Mouse (Mus musculus) midbrain, postnatal 0 days (tissue): ENCODE results near the gene Gm9945. TPM values are rescaled to one million over a fixed set of nuclear protein-coding genes. Genes with fewer than 3 reads are reported as not detected.

ENCODE experiments used
- ATAC-seq: fragments of 200-750 bp; cut with Nextera tagmentation; 2 replicates; pipeline ENCODE4 v1.8.0; 2017; ENCODE audit warnings: moderate number of reproducible peaks, mild to moderate bottlenecking, moderate TSS enrichment, moderate library complexity; ENCODE audit not compliant: low FRiP score
- DNase-seq: peaks from one replicate; pipeline ENCODE4 v3.0.0-alpha.2; 2015; ENCODE audit warnings: low spot score
- H3K27ac ChIP-seq: fragments of 300-500 bp; sonication (generic); 2 replicates; pipeline ENCODE4 v1.5.1; 2014; ENCODE audit warnings: low read depth, mild to moderate bottlenecking, low read length, mixed read lengths
- H3K27me3 ChIP-seq: fragments of 300-500 bp; sonication (generic); 2 replicates; pipeline ENCODE4 v1.6.1; 2014; ENCODE audit warnings: low read length, control low read depth, mixed read lengths; ENCODE audit not compliant: insufficient read depth
- H3K36me3 ChIP-seq: fragments of 300-500 bp; sonication (generic); 2 replicates; pipeline ENCODE4 v1.6.1; 2014; ENCODE audit warnings: low read length, control low read depth, mixed read lengths; ENCODE audit not compliant: insufficient read depth
- H3K4me1 ChIP-seq: fragments of 300-500 bp; sonication (generic); 2 replicates; pipeline ENCODE4 v1.6.1; 2014; ENCODE audit warnings: mild to moderate bottlenecking, control low read depth, antibody characterized with exemption, low read length, mixed read lengths; ENCODE audit not compliant: insufficient read depth
- H3K4me2 ChIP-seq: fragments of 300-500 bp; sonication (generic); 2 replicates; pipeline ENCODE4 v1.6.1; 2014; ENCODE audit warnings: low read depth, mild to moderate bottlenecking, low read length, mixed read lengths; ENCODE audit not compliant: poor library complexity, severe bottlenecking
- H3K4me3 ChIP-seq: fragments of 300-500 bp; sonication (generic); 2 replicates; pipeline ENCODE4 v1.5.1; 2014; ENCODE audit warnings: low read depth, mild to moderate bottlenecking, low read length, moderate library complexity
- H3K9ac ChIP-seq: fragments of 300-500 bp; sonication (generic); replicated peaks from 2 replicates; pipeline ENCODE4 v1.6.1; 2014; ENCODE audit warnings: mild to moderate bottlenecking, low read length, moderate library complexity, mixed read lengths; ENCODE audit not compliant: poor library complexity, severe bottlenecking
- H3K9me3 ChIP-seq: fragments of 300-500 bp; sonication (generic); 2 replicates; pipeline ENCODE4 v1.6.1; 2016; ENCODE audit warnings: low read length, control low read depth
- CTCF ChIP-seq: IDR thresholded peaks from 2 replicates; pipeline ENCODE4 v1.5.1; 2016; ENCODE audit warnings: antibody characterized with exemption, mild to moderate bottlenecking
- WGBS: fragments of 180-500 bp; shearing (Covaris S2); extraction: QIAGEN DNeasy Blood & Tissue Kit; methylation state at CpG from one replicate; pipeline ENCODE4 v1.1.7; 2014; 5-methylcytosine and 5-hydroxymethylcytosine counted together
- polyA plus RNA-seq: library from polyadenylated mRNA; unstranded; fragments of >200 nt; fragmentation: Nextera tagmentation; extraction: Ambion mirVana; gene quantifications from 2 replicates; pipeline ENCODE4 v1.2.1, GENCODE M21; 2015
- total RNA-seq: library from RNA; depleted of rRNA; stranded (reverse); fragments of >200 nt; gene quantifications from 2 replicates; pipeline ENCODE4 v1.2.3, GENCODE M21; 2014

Gene Gm9945
- total and polyA plus RNA-seq, 2 experiments from 2014 or later: 0.33 TPM; not detected in 1

DNA sequence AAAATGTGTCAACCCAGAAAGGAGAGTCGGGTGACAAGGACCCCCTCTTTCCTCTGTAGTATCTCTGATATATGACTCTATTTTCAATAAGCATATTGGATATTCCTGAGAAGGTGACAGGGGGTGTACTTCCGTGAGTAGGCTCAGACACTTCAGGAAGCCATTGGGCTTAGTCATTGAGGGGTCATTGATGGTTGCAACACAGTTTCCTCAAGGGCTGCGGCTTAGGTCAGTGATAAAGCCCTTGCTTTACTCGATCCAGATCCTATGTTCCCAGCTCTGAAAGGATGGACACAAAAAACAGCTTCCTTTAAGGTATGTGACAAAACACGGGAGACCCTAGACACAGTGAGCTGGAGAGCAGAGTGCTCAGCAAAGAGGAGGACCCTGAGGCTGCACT, 23.8 kb downstream of the Gm9945 start:
- Histone ChIP-seq H3K27me3 (peaks cover 8% of the 10 kb centered on the region; the same call in 1 of the 2 replicates), H3K4me1 (no peaks in the 10 kb centered on the region), H3K36me3 (no peaks in the 10 kb centered on the region), H3K9ac (no peak overlapping the region), H3K9me3 (no peaks in the 10 kb centered on the region), H3K4me2 (no peak overlapping the region), H3K4me3 (no peak overlapping the region), H3K27ac (no peak overlapping the region)
- no peak for TF ChIP-seq CTCF
- 86% methylated on average over 5 of the region's 5 CpGs for WGBS
- ATAC-seq (no peak), DNase-seq (no peak)

DNA sequence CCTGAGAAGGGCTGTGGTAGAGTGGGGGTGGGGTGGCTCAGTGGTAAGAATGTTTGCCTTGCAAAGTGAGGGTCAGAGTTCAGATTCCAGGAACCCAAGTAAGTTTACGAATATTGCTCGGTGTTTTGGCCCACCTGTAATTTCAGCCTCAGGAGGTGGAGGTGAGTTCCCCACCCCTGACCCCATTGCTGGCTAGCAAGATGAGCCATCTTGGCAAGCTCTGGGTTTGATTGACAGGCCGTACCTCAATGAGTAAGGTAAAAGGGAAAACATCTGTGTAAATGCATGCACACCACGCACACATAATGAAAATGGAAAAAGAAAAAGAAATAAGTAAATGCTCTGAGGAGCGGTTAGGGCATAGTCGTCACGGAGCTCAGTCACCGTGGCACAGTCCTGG, 24.4 kb downstream of the Gm9945 start:
- Histone ChIP-seq H3K27me3 (peaks cover 8% of the 10 kb centered on the region; the same call in 1 of the 2 replicates), H3K9me3 (no peaks in the 10 kb centered on the region), H3K4me2 (no peak overlapping the region), H3K9ac (no peak overlapping the region), H3K27ac (no peak overlapping the region), H3K4me1 (no peaks in the 10 kb centered on the region), H3K36me3 (no peaks in the 10 kb centered on the region), H3K4me3 (no peak overlapping the region)
- TF ChIP-seq CTCF: no peak
- ATAC-seq: no peak
- 92% methylated on average over 8 of the region's 8 CpGs for WGBS
- DNase-seq: no peak

DNA sequence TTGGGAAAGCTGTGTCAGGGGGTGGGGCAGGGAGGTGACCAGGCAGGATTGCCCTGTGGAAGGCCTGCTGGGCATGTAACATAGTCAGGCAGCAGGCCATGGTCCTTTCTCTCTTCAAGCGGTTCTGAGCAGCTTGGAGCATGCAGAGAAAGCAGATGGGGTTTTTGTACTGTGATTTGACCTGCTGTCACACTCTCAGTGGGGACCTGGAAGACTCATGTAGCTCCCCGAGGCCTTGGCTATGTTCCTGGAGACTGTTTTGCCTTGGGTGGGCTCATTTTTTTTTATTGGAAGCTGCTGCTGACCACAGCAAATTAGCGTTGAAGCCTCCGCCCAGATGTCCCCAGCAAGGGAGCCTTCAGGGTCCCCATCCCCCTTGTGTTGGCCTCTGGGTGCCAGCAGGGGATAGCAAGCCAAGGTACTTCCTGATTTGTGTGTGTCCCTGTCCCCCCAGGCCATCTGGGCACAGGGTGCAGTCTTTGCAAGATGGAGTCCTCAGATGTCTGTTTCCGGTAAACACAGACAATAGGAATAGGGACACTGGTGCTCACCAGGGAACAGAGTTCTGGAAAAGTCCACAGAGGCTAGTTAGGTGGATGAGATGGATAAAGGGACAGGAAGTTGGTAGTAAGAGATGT, 25.2 kb downstream of the Gm9945 start:
- Histone ChIP-seq H3K36me3 (no peaks in the 10 kb centered on the region), H3K4me3 (no peak overlapping the region), H3K4me2 (no peak overlapping the region), H3K4me1 (no peaks in the 10 kb centered on the region), H3K9me3 (no peaks in the 10 kb centered on the region), H3K27ac (no peak overlapping the region), H3K9ac (no peak overlapping the region), H3K27me3 (peaks cover 6% of the 10 kb centered on the region; the same call in 1 of the 2 replicates)
- TF ChIP-seq CTCF: no peak
- peak; percentile 73 for ATAC-seq
- WGBS: 41% methylated on average over 5 of the region's 5 CpGs
- peak; percentile 92 for DNase-seq

DNA sequence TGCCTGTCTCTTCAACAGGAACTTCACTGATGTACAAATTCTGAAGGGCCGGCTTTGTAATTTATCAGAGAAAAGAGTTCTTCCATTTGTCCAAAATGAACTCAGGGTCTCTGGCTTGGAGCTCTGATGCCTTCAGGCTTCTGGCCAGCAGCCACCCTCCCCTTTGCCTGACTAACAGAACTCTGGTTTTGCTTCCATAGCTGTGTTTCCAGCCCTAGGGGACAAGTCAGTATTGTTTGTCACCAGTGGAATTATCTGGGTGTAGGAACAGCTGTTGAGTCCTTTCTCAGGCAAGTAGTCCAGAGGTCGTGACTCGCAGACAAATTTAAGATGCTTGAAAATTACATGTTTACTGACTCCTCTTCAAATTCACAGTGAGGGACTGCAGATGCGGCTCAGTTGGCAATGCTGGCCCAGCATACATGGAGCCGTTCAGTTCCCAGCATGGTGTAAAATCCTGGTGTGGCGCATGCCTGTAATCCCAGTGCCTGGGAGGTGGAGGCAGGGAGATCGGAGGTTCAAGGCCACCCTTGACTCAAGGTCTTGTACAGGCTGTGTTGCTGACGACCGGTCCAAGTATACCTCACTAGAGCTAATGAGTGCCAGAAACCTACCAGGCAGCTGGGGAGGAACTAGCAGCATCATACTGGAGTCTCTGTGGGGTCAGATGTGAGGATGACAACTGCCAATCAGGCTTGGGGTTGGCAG, 27.3 kb downstream of the Gm9945 start:
- 86% methylated on average over 9 of the region's 9 CpGs for WGBS
- no peak for TF ChIP-seq CTCF
- ATAC-seq (no peak), DNase-seq (no peak)
- H3K4me1 ChIP-seq: no peaks in the 10 kb centered on the region
- H3K27ac ChIP-seq: no peak overlapping the region
- H3K4me2 ChIP-seq: no peak overlapping the region
- H3K9me3 ChIP-seq: no peaks in the 10 kb centered on the region
- H3K9ac ChIP-seq: no peak overlapping the region
- H3K36me3 ChIP-seq: no peaks in the 10 kb centered on the region
- no peak overlapping the region for H3K4me3 ChIP-seq
- H3K27me3 ChIP-seq: no peaks in the 10 kb centered on the region

DNA sequence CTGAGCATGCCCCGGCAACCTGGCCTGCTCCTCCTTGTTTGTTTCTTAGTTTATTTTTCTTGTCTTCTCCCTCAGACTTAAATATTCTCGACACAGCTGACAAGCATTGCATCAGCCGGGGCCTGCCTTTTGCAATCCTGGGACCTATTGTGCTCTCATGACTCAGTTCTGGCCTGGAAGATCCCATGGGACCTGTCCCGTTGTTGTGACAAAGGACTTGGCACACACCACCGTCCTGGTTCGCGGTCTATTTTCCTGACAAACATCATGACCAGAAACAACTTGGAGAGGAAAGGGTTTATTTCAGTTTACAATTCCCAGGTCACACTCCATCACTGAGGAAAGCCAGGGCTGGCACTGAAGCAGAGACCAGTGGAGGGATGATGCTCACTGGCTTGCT, 28.2 kb downstream of the Gm9945 start:
- Histone ChIP-seq H3K9ac (no peak overlapping the region), H3K27ac (no peak overlapping the region), H3K9me3 (no peaks in the 10 kb centered on the region), H3K27me3 (no peaks in the 10 kb centered on the region), H3K4me1 (no peaks in the 10 kb centered on the region), H3K4me3 (no peak overlapping the region), H3K4me2 (no peak overlapping the region), H3K36me3 (no peaks in the 10 kb centered on the region)
- TF ChIP-seq CTCF: no peak
- WGBS: 49% methylated on average over 7 of the region's 7 CpGs
- DNase-seq (no peak), ATAC-seq (no peak)

DNA sequence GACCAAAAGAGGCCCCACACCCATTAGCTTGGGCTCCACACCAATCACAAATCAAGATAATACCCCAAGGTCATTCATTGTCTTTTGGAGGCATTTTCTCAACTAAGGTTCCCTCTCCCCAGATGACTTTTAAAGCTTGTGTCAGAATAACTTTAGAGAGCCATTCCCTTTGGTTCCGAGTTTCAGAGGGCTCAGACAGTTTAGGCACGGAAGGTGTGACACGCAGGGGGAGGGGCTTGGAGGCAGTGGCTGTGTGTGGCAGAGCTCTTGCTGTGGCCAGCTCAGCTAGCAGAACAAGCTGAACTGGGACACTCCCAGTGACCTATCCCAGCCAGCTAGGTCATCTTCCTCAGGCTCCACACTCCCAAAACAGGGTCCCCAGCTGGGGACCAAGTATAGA, 28.6 kb downstream of the Gm9945 start:
- Histone ChIP-seq H3K4me2 (no peak overlapping the region), H3K9ac (no peak overlapping the region), H3K4me1 (no peaks in the 10 kb centered on the region), H3K27ac (no peak overlapping the region), H3K27me3 (no peaks in the 10 kb centered on the region), H3K36me3 (no peaks in the 10 kb centered on the region), H3K4me3 (no peak overlapping the region), H3K9me3 (no peaks in the 10 kb centered on the region)
- TF ChIP-seq CTCF: no peak
- DNase-seq: no peak
- 61% methylated on average over 3 of the region's 3 CpGs for WGBS
- no peak for ATAC-seq
